Mouse (Mus musculus): ENCODE results near the gene Dhx34. TPM values are rescaled to one million over a fixed set of nuclear protein-coding genes. Genes with fewer than 3 reads are reported as not detected.
"Not testable (repeated sequence)": the region's sequence is repeated elsewhere in the genome, so short reads cannot be mapped to it uniquely, and the experiment has no call there.

Gene Dhx34
- polyA plus RNA-seq, 1 experiment from 2014 or later: 16.4 TPM

DNA sequence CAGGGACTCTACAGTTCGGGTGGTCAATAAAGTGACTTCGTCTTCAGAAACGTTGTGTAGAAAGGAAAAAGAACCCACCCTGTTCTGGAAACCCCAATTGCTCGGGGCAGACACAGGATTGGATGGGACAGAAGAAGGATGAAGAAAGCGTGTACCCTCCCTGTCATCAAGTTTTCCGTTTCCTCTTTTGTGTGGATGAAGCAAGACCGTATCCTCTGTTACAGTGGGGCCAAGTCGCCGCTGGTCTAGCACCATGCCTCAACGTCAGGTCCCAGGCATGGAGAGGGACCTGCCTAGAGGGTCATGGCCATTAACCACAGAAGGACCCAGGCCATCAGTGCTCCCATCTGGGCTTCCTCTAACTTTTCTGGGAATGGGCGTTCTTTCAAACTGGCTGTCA is 36.0 kb upstream of the Dhx34 start:
- no peaks in the 10 kb centered on the region for H3K9me3 ChIP-seq (ENCODE audit: control insufficient read depth, low read length)
- no peak overlapping the region for H3K9ac ChIP-seq (ENCODE audit: low read length)
- H3K4me2 ChIP-seq (ENCODE audit: low read depth, low read length, severe bottlenecking): no peak overlapping the region
- no peak overlapping the region for H3K27ac ChIP-seq (ENCODE audit: low read depth, low read length)
- no peaks in the 10 kb centered on the region for H3K36me3 ChIP-seq (ENCODE audit: control insufficient read depth, insufficient read depth, low read length)
- no peak for DNase-seq (ENCODE audit: low spot score)
- no peak for ATAC-seq (replicated peaks; ENCODE audit: low FRiP score)
- H3K4me1 ChIP-seq (replicated peaks; ENCODE audit: control insufficient read depth, insufficient read depth, low read length): no peaks in the 10 kb centered on the region
- no peaks in the 10 kb centered on the region for H3K27me3 ChIP-seq (ENCODE audit: control insufficient read depth, insufficient read depth, low read length)
- WGBS: 89% methylated on average over 11 of the region's 11 CpGs
- no peak overlapping the region for H3K4me3 ChIP-seq (ENCODE audit: low read depth, low read length)

DNA sequence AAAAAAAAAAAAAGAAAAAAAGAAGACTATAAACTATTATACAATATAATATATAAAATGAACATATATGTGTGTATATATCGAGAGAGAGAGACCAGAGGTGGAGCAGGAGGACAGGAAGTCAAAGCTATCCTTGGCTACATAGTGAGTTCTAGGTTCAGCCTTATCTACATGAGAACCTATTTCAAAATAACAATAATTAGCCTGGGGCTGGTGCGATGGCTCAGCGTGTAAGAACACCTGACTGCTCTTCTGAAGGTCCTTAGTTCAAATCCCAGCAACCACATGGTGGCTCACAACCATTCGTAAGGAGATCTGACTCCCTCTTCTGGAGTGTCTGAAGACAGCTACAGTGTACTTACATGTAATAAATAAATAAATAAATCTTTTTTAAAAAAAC is 34.1 kb upstream of the Dhx34 start:
- 85% methylated on average over 4 of the region's 4 CpGs for WGBS
- H3K4me3 ChIP-seq (ENCODE audit: low read depth, low read length); H3K36me3 ChIP-seq (ENCODE audit: control insufficient read depth, insufficient read depth, low read length); H3K9ac ChIP-seq (ENCODE audit: low read length); H3K27me3 ChIP-seq (ENCODE audit: control insufficient read depth, insufficient read depth, low read length); H3K4me1 ChIP-seq (replicated peaks; ENCODE audit: control insufficient read depth, insufficient read depth, low read length); H3K27ac ChIP-seq (ENCODE audit: low read depth, low read length); H3K9me3 ChIP-seq (ENCODE audit: control insufficient read depth, low read length); DNase-seq (ENCODE audit: low spot score); H3K4me2 ChIP-seq (ENCODE audit: low read depth, low read length, severe bottlenecking); ATAC-seq (replicated peaks; ENCODE audit: low FRiP score): not testable (repeated sequence)

DNA sequence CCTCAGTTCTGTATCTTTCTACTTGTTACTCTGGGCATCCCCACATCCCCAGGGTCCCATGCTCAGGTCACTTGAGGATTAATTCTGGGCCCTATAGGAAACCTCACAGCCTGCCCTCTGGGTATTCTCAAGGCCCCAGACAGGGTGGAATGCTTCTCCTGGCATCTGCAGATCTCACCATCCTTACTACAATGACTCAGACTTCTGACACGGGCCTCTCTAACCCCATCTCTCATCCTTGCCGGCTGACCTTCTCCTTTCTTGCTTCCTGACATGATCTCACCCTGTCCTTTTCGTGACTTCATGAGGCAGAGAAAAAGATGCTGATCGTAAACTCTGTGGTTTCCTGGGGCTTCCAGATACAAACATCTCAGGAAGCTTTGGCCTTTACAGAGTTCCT is 32.4 kb upstream of the Dhx34 start:
- H3K27ac ChIP-seq (ENCODE audit: low read depth, low read length): no peak overlapping the region
- 72% methylated on average over 4 of the region's 4 CpGs for WGBS
- no peak for ATAC-seq (replicated peaks; ENCODE audit: low FRiP score)

DNA sequence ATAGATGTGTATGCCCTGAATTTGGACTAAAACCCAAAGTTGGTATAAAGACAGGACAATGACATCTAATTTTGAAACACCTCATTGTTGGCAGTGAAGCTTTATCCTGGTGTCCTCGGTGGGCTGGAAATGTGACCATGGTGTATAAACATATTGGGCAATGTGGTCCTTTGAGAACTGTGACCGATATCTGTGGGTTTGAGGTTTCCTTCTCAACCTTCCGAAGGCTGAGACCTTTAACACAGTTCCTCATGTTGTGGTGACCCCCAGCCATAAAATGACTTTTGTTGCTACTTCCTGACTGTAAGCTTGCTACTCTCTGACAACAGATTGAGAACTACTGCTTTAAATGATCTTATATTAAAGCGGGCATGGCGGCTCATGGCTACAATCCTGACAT is 28.9 kb upstream of the Dhx34 start:
- 87% methylated on average over 5 of the region's 5 CpGs for WGBS
- no peak for ATAC-seq (replicated peaks; ENCODE audit: low FRiP score)
- no peaks in the 10 kb centered on the region for H3K4me1 ChIP-seq (replicated peaks; ENCODE audit: control insufficient read depth, insufficient read depth, low read length)

More for the DNA sequence above, 32.4 kb upstream of the Dhx34 start:
- Histone ChIP-seq H3K27me3 (ENCODE audit: control insufficient read depth, insufficient read depth, low read length) (no peaks in the 10 kb centered on the region), H3K36me3 (ENCODE audit: control insufficient read depth, insufficient read depth, low read length) (no peaks in the 10 kb centered on the region), H3K4me3 (ENCODE audit: low read depth, low read length) (no peak overlapping the region), H3K9ac (ENCODE audit: low read length) (no peak overlapping the region), H3K4me1 (replicated peaks; ENCODE audit: control insufficient read depth, insufficient read depth, low read length) (no peaks in the 10 kb centered on the region), H3K4me2 (ENCODE audit: low read depth, low read length, severe bottlenecking) (no peak overlapping the region), H3K9me3 (ENCODE audit: control insufficient read depth, low read length) (no peaks in the 10 kb centered on the region)
- no peak for DNase-seq (ENCODE audit: low spot score)

GRCm38 (mm10) chr7:16245958-16246357 is 24.1 kb upstream of the Dhx34 start:
- H3K36me3 ChIP-seq (ENCODE audit: control insufficient read depth, insufficient read depth, low read length): no peaks in the 10 kb centered on the region
- H3K9ac ChIP-seq (ENCODE audit: low read length): no peak overlapping the region
- no peak overlapping the region for H3K27ac ChIP-seq (ENCODE audit: low read depth, low read length)
- H3K4me2 ChIP-seq (ENCODE audit: low read depth, low read length, severe bottlenecking): no peak overlapping the region
- no peaks in the 10 kb centered on the region for H3K27me3 ChIP-seq (ENCODE audit: control insufficient read depth, insufficient read depth, low read length)
- H3K9me3 ChIP-seq (ENCODE audit: control insufficient read depth, low read length): no peaks in the 10 kb centered on the region
- ATAC-seq (replicated peaks; ENCODE audit: low FRiP score): no peak
- no peak overlapping the region for H3K4me3 ChIP-seq (ENCODE audit: low read depth, low read length)
- WGBS: 52% methylated on average over 2 of the region's 4 CpGs
- no peak for DNase-seq (ENCODE audit: low spot score)
- H3K4me1 ChIP-seq (replicated peaks; ENCODE audit: control insufficient read depth, insufficient read depth, low read length): no peaks in the 10 kb centered on the region

More for the DNA sequence above, 28.9 kb upstream of the Dhx34 start:
- Histone ChIP-seq H3K9ac (ENCODE audit: low read length) (no peak overlapping the region), H3K27me3 (ENCODE audit: control insufficient read depth, insufficient read depth, low read length) (no peaks in the 10 kb centered on the region), H3K4me3 (ENCODE audit: low read depth, low read length) (no peak overlapping the region), H3K9me3 (ENCODE audit: control insufficient read depth, low read length) (no peaks in the 10 kb centered on the region), H3K27ac (ENCODE audit: low read depth, low read length) (no peak overlapping the region), H3K4me2 (ENCODE audit: low read depth, low read length, severe bottlenecking) (no peak overlapping the region), H3K36me3 (ENCODE audit: control insufficient read depth, insufficient read depth, low read length) (no peaks in the 10 kb centered on the region)
- DNase-seq (ENCODE audit: low spot score): no peak

DNA sequence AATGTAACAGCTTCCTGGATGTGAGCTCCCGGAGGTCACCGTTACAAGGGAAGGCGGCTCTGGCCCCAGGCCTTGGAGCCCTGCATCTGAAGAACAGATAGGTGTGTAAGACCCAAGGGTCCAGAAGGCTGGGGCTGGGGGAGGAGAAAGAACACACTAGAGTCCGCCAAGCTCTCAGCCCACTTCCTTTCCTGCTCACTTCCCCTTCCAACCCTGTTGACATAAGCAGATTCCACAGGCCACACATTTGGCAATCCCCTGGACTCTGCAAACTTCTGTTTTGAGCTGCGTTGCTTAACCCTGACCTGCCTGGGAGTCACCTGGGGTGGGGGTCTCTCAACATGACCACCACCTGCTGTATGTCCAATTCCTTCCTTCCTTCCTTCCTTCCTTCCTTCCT is 22.2 kb upstream of the Dhx34 start, which contains the start of gene C5ar2:
Gene C5ar2 (minus strand): TSS at position 88 of the 400 bp plus-strand sequence.
- Histone ChIP-seq H3K9me3 (ENCODE audit: control insufficient read depth, low read length) (no peaks in the 10 kb centered on the region), H3K9ac (ENCODE audit: low read length) (no peak within 1 kb of the TSS), H3K27me3 (ENCODE audit: control insufficient read depth, insufficient read depth, low read length) (no peaks in the 10 kb centered on the region), H3K27ac (ENCODE audit: low read depth, low read length) (no peak within 1 kb of the TSS), H3K4me3 (ENCODE audit: low read depth, low read length) (no peak within 1 kb of the TSS), H3K36me3 (ENCODE audit: control insufficient read depth, insufficient read depth, low read length) (no peaks in the 10 kb centered on the region), H3K4me2 (ENCODE audit: low read depth, low read length, severe bottlenecking) (no peak within 1 kb of the TSS), H3K4me1 (replicated peaks; ENCODE audit: control insufficient read depth, insufficient read depth, low read length) (no peaks in the 10 kb centered on the region)
- 83% methylated on average over 5 of the region's 5 CpGs for WGBS
- DNase-seq (ENCODE audit: low spot score): no peak
- ATAC-seq (replicated peaks; ENCODE audit: low FRiP score): no peak

DNA sequence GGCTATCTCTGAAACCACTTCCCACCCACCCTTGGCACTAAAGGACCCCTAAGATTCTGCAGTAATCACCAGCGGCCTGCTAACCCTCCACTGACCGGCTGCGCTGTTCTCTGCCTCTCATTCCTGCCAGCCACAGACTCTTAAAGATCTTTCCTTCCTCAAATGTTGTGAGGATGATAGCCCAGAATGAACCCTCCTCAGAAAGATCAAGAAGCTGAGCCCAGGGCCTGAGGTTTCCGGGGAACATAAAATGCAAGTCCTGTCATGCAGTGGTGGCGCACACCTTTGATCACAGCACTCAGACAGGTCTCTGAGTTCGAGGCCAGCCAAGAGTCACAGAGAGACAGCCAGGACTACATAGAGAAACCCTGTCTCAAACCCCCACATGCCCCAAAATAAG is 20.4 kb upstream of the Dhx34 start:
- Histone ChIP-seq H3K4me1 (replicated peaks; ENCODE audit: control insufficient read depth, insufficient read depth, low read length) (no peaks in the 10 kb centered on the region), H3K9ac (ENCODE audit: low read length) (no peak overlapping the region), H3K27ac (ENCODE audit: low read depth, low read length) (no peak overlapping the region), H3K36me3 (ENCODE audit: control insufficient read depth, insufficient read depth, low read length) (no peaks in the 10 kb centered on the region), H3K9me3 (ENCODE audit: control insufficient read depth, low read length) (no peaks in the 10 kb centered on the region), H3K27me3 (ENCODE audit: control insufficient read depth, insufficient read depth, low read length) (no peaks in the 10 kb centered on the region), H3K4me3 (ENCODE audit: low read depth, low read length) (no peak overlapping the region), H3K4me2 (ENCODE audit: low read depth, low read length, severe bottlenecking) (no peak overlapping the region)
- ATAC-seq (replicated peaks; ENCODE audit: low FRiP score) (no peak), DNase-seq (ENCODE audit: low spot score) (no peak)
- 84% methylated on average over 6 of the region's 6 CpGs for WGBS

DNA sequence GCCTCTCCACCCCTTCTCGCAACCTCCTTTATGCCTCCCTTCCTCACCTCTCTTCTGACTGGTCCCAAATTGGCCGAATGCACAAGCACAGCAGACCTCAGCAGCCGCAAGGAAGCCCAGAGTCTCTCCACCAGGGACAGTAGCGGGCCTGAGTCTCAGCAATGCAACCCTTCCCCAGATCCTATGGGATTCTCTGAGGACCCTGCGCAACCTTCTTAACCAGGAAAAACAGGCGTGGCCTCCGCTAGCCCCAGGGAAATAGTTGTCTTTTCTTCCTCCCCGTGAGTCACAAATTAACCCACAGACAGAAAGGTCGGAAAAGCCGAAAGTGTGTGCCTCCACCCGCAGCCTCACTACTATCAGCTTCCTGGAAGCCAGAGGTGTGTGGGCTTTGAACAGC is 19.9 kb upstream of the Dhx34 start:
- H3K27me3 ChIP-seq (ENCODE audit: control insufficient read depth, insufficient read depth, low read length): no peaks in the 10 kb centered on the region
- no peak for DNase-seq (ENCODE audit: low spot score)
- 65% methylated on average over 11 of the region's 11 CpGs for WGBS
- no peak overlapping the region for H3K27ac ChIP-seq (ENCODE audit: low read depth, low read length)
- no peaks in the 10 kb centered on the region for H3K36me3 ChIP-seq (ENCODE audit: control insufficient read depth, insufficient read depth, low read length)
- no peaks in the 10 kb centered on the region for H3K4me1 ChIP-seq (replicated peaks; ENCODE audit: control insufficient read depth, insufficient read depth, low read length)
- H3K9ac ChIP-seq (ENCODE audit: low read length): no peak overlapping the region
- no peak overlapping the region for H3K4me3 ChIP-seq (ENCODE audit: low read depth, low read length)
- ATAC-seq (replicated peaks; ENCODE audit: low FRiP score): no peak
- no peak overlapping the region for H3K4me2 ChIP-seq (ENCODE audit: low read depth, low read length, severe bottlenecking)
- H3K9me3 ChIP-seq (ENCODE audit: control insufficient read depth, low read length): no peaks in the 10 kb centered on the region

DNA sequence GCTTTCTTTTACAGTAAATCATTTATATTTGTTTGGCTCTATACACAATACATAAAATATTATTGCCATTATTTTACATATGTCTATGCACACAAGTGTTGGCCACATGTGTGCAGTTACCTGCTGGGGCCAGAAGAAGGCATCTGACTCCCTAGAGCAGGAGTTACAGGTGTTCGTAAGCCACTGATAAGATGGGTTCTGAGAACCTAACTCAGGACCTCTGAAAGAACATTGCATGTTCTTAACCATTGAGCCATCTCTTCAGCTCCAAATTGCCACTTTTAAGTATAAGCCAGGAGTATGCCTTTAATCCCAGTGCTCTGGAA is 19.1 kb upstream of the Dhx34 start:
- no peak overlapping the region for H3K27ac ChIP-seq (ENCODE audit: low read depth, low read length)
- no peak for DNase-seq (ENCODE audit: low spot score)
- no peak overlapping the region for H3K9ac ChIP-seq (ENCODE audit: low read length)
- ATAC-seq (replicated peaks; ENCODE audit: low FRiP score): no peak
- 95% methylated on average over 1 of the region's 1 CpGs for WGBS
- H3K27me3 ChIP-seq (ENCODE audit: control insufficient read depth, insufficient read depth, low read length): no peaks in the 10 kb centered on the region
- H3K36me3 ChIP-seq (ENCODE audit: control insufficient read depth, insufficient read depth, low read length): no peaks in the 10 kb centered on the region
- H3K9me3 ChIP-seq (ENCODE audit: control insufficient read depth, low read length): no peaks in the 10 kb centered on the region
- H3K4me2 ChIP-seq (ENCODE audit: low read depth, low read length, severe bottlenecking): no peak overlapping the region
- no peak overlapping the region for H3K4me3 ChIP-seq (ENCODE audit: low read depth, low read length)
- no peaks in the 10 kb centered on the region for H3K4me1 ChIP-seq (replicated peaks; ENCODE audit: control insufficient read depth, insufficient read depth, low read length)

Data from forebrain, embryonic 11.5 days (tissue).